Mouse (Mus musculus): Measurements from ENCODE around the gene B230219D22Rik. TPM values are rescaled to one million over a fixed set of nuclear protein-coding genes. Genes with fewer than 3 reads are reported as not detected.

Gene B230219D22Rik
- 74.6 and 78.4 TPM in 2 replicates for polyA plus RNA-seq (2016; fragmentation: Nextera tagmentation; extraction: Ambion mirVana)

DNA sequence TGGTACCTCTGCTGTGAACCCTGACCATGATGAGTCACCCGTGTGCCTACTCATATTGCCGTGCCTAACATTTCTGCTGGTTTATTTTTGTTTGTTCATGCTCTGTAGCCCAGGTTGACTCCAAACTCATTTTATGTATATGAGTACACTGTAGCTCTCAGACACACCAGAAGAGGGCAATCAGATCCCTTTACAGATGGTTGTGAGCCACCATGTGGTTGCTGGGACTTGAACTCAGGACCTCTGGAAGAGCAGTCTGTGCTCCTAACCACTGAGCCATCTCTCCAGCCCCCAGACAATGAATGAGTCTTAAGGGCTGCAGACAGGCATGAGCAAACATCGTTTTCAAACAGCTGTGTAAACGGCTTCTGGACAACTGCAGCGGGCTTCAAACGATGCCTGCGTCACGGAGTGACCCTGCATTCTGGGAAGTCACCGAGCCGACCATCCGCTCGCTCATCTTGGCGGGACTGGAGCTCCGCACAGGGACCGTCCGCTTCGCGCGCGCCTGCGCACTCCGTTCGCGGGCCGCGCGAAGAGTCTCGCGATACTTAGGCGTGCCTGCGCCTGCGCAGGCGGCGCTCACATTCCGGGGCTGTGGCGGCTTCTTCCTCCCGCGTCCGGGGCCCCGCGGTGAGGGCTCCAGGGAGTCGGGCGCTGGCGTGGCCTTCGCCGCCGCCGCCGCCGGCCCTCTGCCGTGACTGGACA is at the start of gene B230219D22Rik:
Gene B230219D22Rik (plus strand): TSS at position 590 of the 708 bp plus-strand sequence.
- H3K4me3 ChIP-seq: peak within 1 kb of the TSS; percentile 99
- no peaks in the 10 kb centered on the region for H3K27me3 ChIP-seq
- peak within 1 kb of the TSS; percentile 100 for H3K9ac ChIP-seq
- peak; percentile 96 for ATAC-seq (ENCODE audit: low FRiP score)
- peak within 1 kb of the TSS; percentile 72 for H3K4me2 ChIP-seq (replicated peaks)
- H3K9me3 ChIP-seq (replicated peaks): no peaks in the 10 kb centered on the region
- 0 out of 2 replicates have a peak, but pooled peaks cover 3% of the 10 kb centered on the region for H3K36me3 ChIP-seq
- 3% methylated on average over 51 of the region's 51 CpGs for WGBS
- H3K4me1 ChIP-seq: peaks cover 28% of the 10 kb centered on the region
- H3K27ac ChIP-seq: peak within 1 kb of the TSS; percentile 99

DNA sequence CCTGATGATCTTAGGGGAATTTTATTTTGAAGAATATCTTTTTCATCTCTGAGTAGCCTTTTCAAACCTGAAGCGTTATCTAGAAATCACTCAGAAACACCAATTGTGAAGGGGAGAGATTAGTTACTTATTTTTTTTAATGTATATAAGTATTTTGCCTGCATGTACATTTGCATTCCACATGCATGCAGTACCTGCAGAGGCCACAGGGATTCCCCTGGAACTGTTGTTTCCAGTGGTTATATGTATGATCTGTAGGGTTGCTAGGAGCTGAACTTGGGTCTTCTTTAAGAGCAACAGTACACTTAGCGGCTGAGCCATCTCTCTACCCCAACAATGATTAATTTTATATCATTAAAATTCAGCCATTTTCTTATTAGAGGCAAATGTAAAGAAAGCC is 48.4 kb upstream of the B230219D22Rik start:
- peaks cover 62% of the 10 kb centered on the region for H3K36me3 ChIP-seq
- WGBS: 89% methylated on average over 2 of the region's 2 CpGs

DNA sequence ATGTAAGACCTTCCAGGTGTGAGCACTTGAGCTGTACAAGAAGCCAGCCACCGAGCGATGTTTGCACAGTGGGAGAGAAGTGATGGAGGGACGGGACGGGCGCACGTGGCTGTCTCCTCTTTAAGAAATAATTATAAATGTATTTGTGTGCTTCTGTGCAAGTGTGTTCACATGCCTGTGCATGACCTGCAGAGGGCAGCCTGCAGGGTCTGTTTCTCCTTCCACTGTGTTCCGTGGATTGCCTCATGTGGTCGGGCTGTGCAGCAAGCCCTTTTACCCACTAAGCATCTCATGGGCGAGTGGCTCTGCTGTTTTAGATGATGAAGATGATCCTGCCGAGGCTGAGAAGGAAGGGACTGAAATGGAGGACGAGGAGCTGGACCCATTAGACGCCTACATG is 42.8 kb upstream of the B230219D22Rik start:
- Histone ChIP-seq H3K36me3 (peaks cover 98% of the 10 kb centered on the region), H3K4me2 (replicated peaks) (no peak overlapping the region), H3K4me1 (no peaks in the 10 kb centered on the region), H3K9me3 (replicated peaks) (no peaks in the 10 kb centered on the region), H3K9ac (no peak overlapping the region), H3K27me3 (no peaks in the 10 kb centered on the region), H3K27ac (no peak overlapping the region), H3K4me3 (no peak overlapping the region)
- ATAC-seq (ENCODE audit: low FRiP score): no peak
- WGBS: 91% methylated on average over 12 of the region's 12 CpGs

More for the DNA sequence above, 48.4 kb upstream of the B230219D22Rik start:
- Histone ChIP-seq H3K4me1 (no peaks in the 10 kb centered on the region), H3K4me2 (replicated peaks) (no peak overlapping the region), H3K4me3 (no peak overlapping the region), H3K9me3 (replicated peaks) (no peaks in the 10 kb centered on the region), H3K27me3 (no peaks in the 10 kb centered on the region), H3K9ac (no peak overlapping the region), H3K27ac (no peak overlapping the region)
- ATAC-seq (ENCODE audit: low FRiP score): no peak

DNA sequence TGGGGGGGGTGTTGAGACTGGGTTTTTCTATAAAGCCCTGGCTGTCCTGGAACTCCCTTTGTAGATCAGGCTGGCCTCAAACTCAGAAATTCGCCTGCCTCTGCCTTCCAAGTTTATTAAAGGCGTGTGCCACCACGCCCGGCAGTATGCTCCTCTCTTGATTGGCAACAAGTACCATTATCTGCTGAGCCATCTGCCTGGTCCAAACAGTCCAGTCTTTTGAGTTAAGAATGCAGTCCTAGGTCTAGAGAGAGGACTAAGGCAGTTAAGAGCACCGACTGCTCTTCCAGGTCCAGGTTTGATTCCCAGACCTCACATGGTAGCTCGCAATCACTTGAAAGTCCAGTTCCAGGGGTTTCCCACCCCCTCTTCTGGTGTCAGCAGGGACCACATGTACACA is 41.9 kb upstream of the B230219D22Rik start:
- WGBS: 91% methylated on average over 6 of the region's 6 CpGs
- no peak overlapping the region for H3K4me3 ChIP-seq

DNA sequence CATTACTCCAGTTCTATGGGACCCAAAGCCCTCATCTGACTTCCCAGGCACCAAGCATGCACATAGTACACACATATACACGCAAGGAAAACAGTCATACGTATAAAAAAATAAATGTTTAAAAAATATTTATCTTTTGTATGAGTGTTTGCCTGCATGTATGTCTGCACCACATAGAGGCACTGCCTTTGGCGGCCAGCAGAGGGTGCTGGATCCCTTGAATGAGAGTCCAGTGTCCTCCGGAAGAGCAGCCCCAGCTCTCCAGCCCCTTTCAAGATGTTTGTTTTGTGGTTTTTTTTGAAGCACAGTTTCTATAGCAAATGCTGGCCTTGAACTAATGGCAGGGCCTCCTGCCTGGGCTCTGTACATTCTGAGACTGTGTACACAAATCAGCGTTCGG is 24.4 kb upstream of the B230219D22Rik start:
- Histone ChIP-seq H3K27ac (no peak overlapping the region), H3K4me2 (replicated peaks) (no peak overlapping the region), H3K4me1 (no peaks in the 10 kb centered on the region), H3K4me3 (no peak overlapping the region), H3K9me3 (replicated peaks) (no peaks in the 10 kb centered on the region), H3K27me3 (no peaks in the 10 kb centered on the region), H3K36me3 (peaks cover 90% of the 10 kb centered on the region), H3K9ac (no peak overlapping the region)
- ATAC-seq (ENCODE audit: low FRiP score): no peak
- WGBS: 80% methylated on average over 6 of the region's 6 CpGs

More for the DNA sequence above, 41.9 kb upstream of the B230219D22Rik start:
- H3K27ac ChIP-seq: no peak overlapping the region
- peaks cover 98% of the 10 kb centered on the region for H3K36me3 ChIP-seq
- H3K27me3 ChIP-seq: no peaks in the 10 kb centered on the region
- no peaks in the 10 kb centered on the region for H3K9me3 ChIP-seq (replicated peaks)
- no peak for ATAC-seq (ENCODE audit: low FRiP score)
- H3K4me2 ChIP-seq (replicated peaks): no peak overlapping the region
- no peak overlapping the region for H3K9ac ChIP-seq
- no peaks in the 10 kb centered on the region for H3K4me1 ChIP-seq

DNA sequence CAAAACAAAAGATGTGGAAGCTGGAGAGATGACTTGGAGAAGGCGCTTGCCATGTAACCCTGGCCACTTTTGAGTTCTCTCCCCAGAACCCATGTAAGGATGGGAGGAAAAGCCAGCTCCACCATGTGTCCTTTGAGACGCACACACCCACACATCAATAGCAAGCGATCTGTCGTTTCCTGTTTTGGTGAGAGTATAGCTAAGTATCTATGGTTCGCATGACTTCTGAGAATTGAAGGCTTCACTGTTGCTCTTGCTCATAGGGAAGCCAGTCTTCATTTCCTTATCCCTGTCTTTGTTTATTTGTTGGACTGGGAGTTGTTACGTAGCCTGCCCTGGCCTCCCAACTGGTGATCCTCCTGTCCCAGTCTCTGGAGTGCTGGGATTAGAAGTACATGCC is 20.2 kb upstream of the B230219D22Rik start:
- H3K4me1 ChIP-seq: no peaks in the 10 kb centered on the region
- no peak for ATAC-seq (ENCODE audit: low FRiP score)
- H3K9me3 ChIP-seq (replicated peaks): no peaks in the 10 kb centered on the region
- H3K9ac ChIP-seq: no peak overlapping the region
- H3K4me3 ChIP-seq: no peak overlapping the region
- H3K36me3 ChIP-seq: peaks cover 87% of the 10 kb centered on the region
- H3K4me2 ChIP-seq (replicated peaks): no peak overlapping the region
- H3K27me3 ChIP-seq: no peaks in the 10 kb centered on the region
- 95% methylated on average over 6 of the region's 6 CpGs for WGBS
- no peak overlapping the region for H3K27ac ChIP-seq

DNA sequence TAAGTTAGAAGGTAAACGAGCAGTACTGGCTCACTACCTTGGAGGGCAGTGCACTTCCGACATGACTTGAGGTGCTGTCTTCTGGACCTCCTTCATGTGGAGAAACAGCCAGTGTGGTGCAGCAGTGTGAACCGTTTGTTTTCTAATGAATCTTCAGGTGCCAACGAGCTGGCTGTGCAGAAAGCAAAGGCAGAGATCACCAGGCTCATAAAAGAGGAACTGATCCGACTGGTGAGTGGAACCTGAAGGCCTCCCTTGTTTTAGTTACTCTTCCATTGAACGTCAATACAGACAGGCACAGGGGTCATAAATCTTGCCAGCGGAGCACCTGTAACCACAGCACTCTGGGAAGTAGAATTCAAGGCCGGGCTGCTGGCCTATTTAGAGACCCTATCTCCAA is 15.6 kb upstream of the B230219D22Rik start:
- Histone ChIP-seq H3K9ac (no peak overlapping the region), H3K4me1 (no peaks in the 10 kb centered on the region), H3K4me2 (replicated peaks) (no peak overlapping the region), H3K9me3 (replicated peaks) (no peaks in the 10 kb centered on the region), H3K27ac (no peak overlapping the region), H3K36me3 (peaks cover 72% of the 10 kb centered on the region), H3K4me3 (no peak overlapping the region), H3K27me3 (no peaks in the 10 kb centered on the region)
- no peak for ATAC-seq (ENCODE audit: low FRiP score)
- 88% methylated on average over 8 of the region's 8 CpGs for WGBS

- ATAC-seq (ENCODE audit: low FRiP score): no peak
- WGBS: 90% methylated on average over 9 of the region's 9 CpGs
- H3K36me3 ChIP-seq: peaks cover 31% of the 10 kb centered on the region
These were observed 10.7 kb upstream of the B230219D22Rik start for GRCm38 (mm10) chr13:55682201-55682600.

GRCm38 (mm10) chr13:55683581-55683980 is 9.3 kb upstream of the B230219D22Rik start:
- no peaks in the 10 kb centered on the region for H3K27me3 ChIP-seq
- H3K36me3 ChIP-seq: peaks cover 17% of the 10 kb centered on the region
- WGBS: 91% methylated on average over 3 of the region's 3 CpGs
- peaks cover 10% of the 10 kb centered on the region; the same call in 1 of the 2 replicates for H3K4me1 ChIP-seq
- H3K27ac ChIP-seq: no peak overlapping the region
- H3K9me3 ChIP-seq (replicated peaks): no peaks in the 10 kb centered on the region
- no peak overlapping the region for H3K9ac ChIP-seq
- H3K4me2 ChIP-seq (replicated peaks): no peak overlapping the region
- ATAC-seq (ENCODE audit: low FRiP score): no peak
- no peak overlapping the region for H3K4me3 ChIP-seq

More at GRCm38 (mm10) chr13:55682201-55682600, 10.7 kb upstream of the B230219D22Rik start:
- H3K27me3 ChIP-seq: no peaks in the 10 kb centered on the region
- H3K4me3 ChIP-seq: no peak overlapping the region
- no peak overlapping the region for H3K9ac ChIP-seq
- H3K27ac ChIP-seq: no peak overlapping the region
- H3K9me3 ChIP-seq (replicated peaks): no peaks in the 10 kb centered on the region
- no peak overlapping the region for H3K4me2 ChIP-seq (replicated peaks)
- no peaks in the 10 kb centered on the region for H3K4me1 ChIP-seq

DNA sequence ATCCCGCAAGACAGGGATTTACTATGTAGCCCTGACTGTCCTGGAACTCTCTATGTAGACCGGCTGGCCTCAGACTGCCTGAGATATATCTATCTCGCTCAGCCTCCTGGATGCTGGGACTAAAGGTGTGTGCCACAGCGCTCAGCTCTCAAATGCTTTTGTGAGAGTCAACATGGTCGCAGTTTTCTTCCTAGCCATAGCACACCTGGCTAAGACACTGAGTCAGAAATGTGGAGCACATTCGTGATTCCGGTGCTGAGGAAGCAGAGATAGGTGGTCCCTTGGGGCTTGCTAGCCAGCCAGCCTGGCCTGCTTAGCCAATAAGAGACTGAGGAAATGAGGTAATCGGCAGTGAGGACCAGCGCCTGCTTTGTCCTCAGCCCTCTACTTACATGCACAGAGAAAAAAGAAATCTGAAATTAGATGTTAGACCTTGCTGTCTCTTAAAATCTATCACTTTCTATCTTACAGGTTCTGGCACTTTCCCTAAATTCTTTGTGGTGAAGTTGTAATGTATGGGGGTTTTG is 6.8 kb upstream of the B230219D22Rik start:
- Histone ChIP-seq H3K36me3 (no peaks in the 10 kb centered on the region), H3K4me3 (no peak overlapping the region), H3K4me1 (peaks cover 10% of the 10 kb centered on the region; the same call in 1 of the 2 replicates), H3K27me3 (no peaks in the 10 kb centered on the region), H3K9me3 (replicated peaks) (no peaks in the 10 kb centered on the region), H3K9ac (no peak overlapping the region), H3K4me2 (replicated peaks) (no peak overlapping the region), H3K27ac (peak overlapping the region; percentile 45)
- ATAC-seq (ENCODE audit: low FRiP score): no peak
- WGBS: 72% methylated on average over 9 of the region's 9 CpGs

DNA sequence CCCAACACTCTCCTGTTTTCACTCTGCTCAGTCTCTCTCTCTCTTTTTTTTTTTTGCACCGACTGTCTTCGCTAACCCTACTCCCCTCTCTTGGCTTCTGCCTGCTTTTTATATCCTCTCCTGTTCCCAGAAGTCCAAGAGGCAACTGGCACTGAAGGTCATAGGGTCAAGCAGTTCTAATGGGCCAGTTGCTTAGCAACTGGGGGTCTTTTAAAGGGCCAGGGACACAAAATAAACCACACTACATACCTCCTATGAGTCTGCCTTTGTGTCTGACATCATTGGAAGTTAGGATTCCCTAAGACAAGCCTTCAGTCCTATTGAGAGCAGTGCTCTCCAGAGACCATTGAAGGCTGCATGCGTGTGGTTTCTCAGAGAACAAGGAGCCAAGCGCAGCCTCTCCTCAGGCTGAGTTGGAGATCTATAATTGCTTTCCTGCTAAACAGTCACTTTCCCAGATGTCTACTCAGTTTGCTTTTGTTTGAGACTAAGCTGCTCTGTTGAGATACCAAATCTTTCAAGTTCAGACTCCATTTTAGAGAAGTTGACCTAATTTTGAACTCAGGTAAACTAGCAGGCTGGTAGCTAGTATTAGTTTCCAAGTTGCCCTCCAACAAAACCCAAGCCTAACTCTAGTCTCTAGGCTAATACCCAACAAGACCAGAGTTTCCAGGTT is 4.9 kb upstream of the B230219D22Rik start:
- Histone ChIP-seq H3K4me2 (replicated peaks) (no peak overlapping the region), H3K27ac (0 out of 2 replicates have a peak overlapping the region, but pooled peaks have one; percentile 12), H3K4me3 (no peak overlapping the region), H3K27me3 (no peaks in the 10 kb centered on the region), H3K36me3 (no peaks in the 10 kb centered on the region), H3K4me1 (peaks cover 10% of the 10 kb centered on the region; the same call in 1 of the 2 replicates), H3K9me3 (replicated peaks) (no peaks in the 10 kb centered on the region), H3K9ac (no peak overlapping the region; the same call in 1 of the 2 replicates)
- ATAC-seq (ENCODE audit: low FRiP score): no peak
- WGBS: 15% methylated on average over 4 of the region's 4 CpGs

DNA sequence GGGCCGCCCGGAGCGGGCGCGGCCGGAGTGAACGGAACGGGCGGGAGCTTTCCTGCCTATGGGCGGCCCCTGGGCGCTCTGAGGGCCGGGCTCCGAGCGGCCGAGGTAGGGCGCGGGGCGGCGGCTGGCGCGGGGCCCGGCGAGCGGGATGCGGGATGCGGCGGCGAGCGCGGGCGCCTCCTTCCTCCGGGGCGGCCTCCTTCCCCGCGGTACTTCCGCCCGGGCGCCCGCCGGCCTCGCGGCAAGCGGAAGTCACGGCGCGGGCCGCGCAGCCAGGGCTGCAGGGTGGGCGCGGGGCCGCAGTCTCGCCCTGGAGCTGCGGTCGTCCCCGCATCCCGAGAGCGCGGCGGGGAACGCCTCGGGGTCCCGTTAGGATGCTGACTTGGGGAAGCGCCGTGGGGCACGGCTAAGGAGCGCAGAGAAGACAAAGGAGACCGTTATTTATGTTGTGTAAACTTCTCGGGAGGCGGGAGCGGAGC is 358 bp downstream of the B230219D22Rik start:
- H3K4me2 ChIP-seq (replicated peaks): peak overlapping the region; percentile 72
- H3K4me1 ChIP-seq: peaks cover 23% of the 10 kb centered on the region
- 0 out of 2 replicates have a peak, but pooled peaks cover 3% of the 10 kb centered on the region for H3K36me3 ChIP-seq
- H3K27me3 ChIP-seq: no peaks in the 10 kb centered on the region
- under 1% methylated on average over 64 of the region's 70 CpGs for WGBS
- H3K9ac ChIP-seq: peak overlapping the region; percentile 100
- no peaks in the 10 kb centered on the region for H3K9me3 ChIP-seq (replicated peaks)
- peak overlapping the region; percentile 99 for H3K4me3 ChIP-seq
- peak; percentile 82 for ATAC-seq (ENCODE audit: low FRiP score)
- H3K27ac ChIP-seq: peak overlapping the region; percentile 99
